Mouse (Mus musculus) ES-E14 (cell line): ENCODE measurements around the gene Rsl1d1.

Experiments
- HCFC1 ChIP-seq: IDR thresholded peaks from 2 replicates; pipeline ENCODE4 v1.6.1; 2012; ENCODE audit warnings: low read length, inconsistent platforms, borderline replicate concordance; ENCODE audit not compliant: insufficient read depth
- MAFK ChIP-seq: IDR thresholded peaks from 2 replicates; pipeline ENCODE4 v1.6.1; 2014; ENCODE audit warnings: mild to moderate bottlenecking, low read depth, low read length, inconsistent platforms; ENCODE audit not compliant: insufficient read depth
- ZC3H11A ChIP-seq: IDR thresholded peaks from 2 replicates; pipeline ENCODE4 v1.6.1; 2012; ENCODE audit warnings: low read depth, mild to moderate bottlenecking, inconsistent platforms, low read length, borderline replicate concordance

DNA sequence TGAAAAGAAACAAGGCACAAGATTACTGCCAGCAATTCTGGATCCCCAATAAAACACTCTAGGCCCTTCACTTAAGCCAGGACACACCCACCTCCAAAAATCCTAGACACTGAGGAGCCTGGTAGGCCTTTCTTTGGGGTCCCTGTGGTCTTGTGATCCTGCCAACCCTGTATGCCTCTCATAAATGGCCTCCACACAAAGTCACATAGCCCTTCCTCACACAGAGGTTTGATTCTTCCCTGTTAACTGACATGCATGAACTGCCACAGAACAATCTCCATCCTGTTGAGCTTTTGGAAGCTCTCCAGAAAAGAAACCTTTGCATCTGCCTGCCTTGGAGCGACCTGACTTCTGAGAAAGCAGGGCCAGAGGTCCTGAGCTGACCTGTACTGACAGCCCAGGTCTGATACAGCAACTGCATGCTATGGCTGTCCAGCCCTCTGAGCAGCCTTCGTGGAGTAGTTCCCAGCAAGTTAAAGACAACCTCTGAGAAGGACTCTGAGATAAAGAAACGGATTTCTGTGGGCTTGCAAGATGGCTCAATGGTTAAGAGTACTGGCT, 38.4 kb downstream of the Rsl1d1 start:
- no peak for TF ChIP-seq HCFC1
- TF ChIP-seq MAFK, result no peak
- TF ChIP-seq ZC3H11A, result no peak
